Mouse (Mus musculus): ENCODE data around the gene Nlgn1.

DNA sequence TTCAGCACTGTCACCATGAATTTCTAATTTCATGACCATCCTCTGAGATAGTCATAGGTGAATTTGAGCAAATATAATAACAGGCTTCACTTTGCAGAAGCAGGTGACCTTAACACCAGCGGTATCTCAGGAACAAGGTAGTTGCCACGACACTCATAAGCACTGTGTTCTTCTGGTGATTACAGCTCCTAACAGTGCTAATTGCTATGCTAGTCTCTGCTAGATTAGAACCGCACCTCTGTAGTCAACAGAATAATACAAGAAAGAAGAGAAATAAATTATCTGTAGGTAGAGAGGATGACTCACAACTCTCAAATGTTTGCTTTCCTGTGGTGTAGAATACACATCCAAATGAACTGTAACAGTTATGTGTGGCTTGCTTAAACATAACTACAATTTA is 129.6 kb downstream of the Nlgn1 start:
- TF ChIP-seq CTCF (IDR thresholded peaks at IDR 0.05; ENCODE audit: extremely low read depth, insufficient read length, insufficient replicate concordance, low read depth, low read length) (no peak), POLR2A (IDR thresholded peaks at IDR 0.05; ENCODE audit: low read depth, low read length) (no peak)

Measured in small intestine, adult 2 months (tissue).